Mouse (Mus musculus): ENCODE measurements around the gene Fam107b. TPM values are rescaled to one million over a fixed set of nuclear protein-coding genes. Genes with fewer than 3 reads are reported as not detected.

Fam107b gene
- polyA plus RNA-seq, 1 experiment from 2014 or later: 65.8 TPM

DNA sequence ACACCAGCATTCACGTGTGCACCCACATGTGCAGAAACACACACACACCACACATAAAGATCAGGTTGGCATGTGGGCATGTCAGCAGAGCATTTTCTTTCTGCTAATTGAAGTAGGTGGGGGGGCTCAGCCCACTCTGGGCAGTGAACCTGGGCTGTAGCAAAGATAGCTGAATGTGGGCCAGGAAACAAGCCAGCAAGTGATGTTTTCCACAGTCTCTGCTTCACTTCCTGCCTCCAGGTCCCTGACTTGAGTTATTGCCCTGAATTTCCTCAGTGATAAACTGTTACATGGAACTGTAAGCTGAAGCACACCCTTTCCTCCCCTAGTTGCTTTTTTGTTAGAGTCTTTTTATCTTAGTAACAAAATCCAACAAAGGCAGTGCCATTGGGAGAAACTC, 6.1 kb downstream of the Fam107b start:
- Histone ChIP-seq H3K36me3 (ENCODE audit: control insufficient read depth, insufficient read depth, low read length) (no peaks in the 10 kb centered on the region), H3K27ac (ENCODE audit: low read depth, low read length) (no peak overlapping the region), H3K4me3 (ENCODE audit: low read depth, low read length) (no peak overlapping the region), H3K27me3 (ENCODE audit: control insufficient read depth, insufficient read depth, low read length) (no peaks in the 10 kb centered on the region), H3K4me2 (replicated peaks; ENCODE audit: low read depth, low read length) (no peak overlapping the region), H3K9me3 (ENCODE audit: control insufficient read depth, low read length) (no peaks in the 10 kb centered on the region), H3K9ac (ENCODE audit: low read depth, low read length) (no peak overlapping the region), H3K4me1 (replicated peaks; ENCODE audit: control insufficient read depth, insufficient read depth, low read length) (no peaks in the 10 kb centered on the region)
- DNase-seq (ENCODE audit: low spot score) (no peak), ATAC-seq (ENCODE audit: low FRiP score) (no peak)
- WGBS: 93% methylated on average over 1 of the region's 1 CpGs

DNA sequence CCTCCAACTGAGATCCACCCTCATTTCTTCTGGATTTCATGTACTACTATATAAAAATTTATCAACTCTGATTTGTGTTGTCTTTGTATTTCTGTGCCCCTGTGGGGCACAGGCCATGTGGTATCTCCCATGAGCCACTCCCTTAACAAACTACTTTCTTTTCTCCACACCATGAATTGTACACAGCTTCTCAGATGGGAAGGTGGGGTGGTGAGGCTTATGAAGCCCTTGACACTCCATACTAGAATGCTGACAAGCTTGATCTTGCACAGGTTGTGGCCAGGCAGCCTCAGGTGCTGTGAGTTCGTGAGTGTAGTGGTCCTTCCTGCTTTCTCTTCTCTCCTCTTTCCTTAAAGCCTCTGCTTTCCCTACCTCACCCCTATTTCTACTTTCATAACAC, 6.9 kb downstream of the Fam107b start:
- Histone ChIP-seq H3K27ac (ENCODE audit: low read depth, low read length) (no peak overlapping the region), H3K27me3 (ENCODE audit: control insufficient read depth, insufficient read depth, low read length) (no peaks in the 10 kb centered on the region), H3K36me3 (ENCODE audit: control insufficient read depth, insufficient read depth, low read length) (no peaks in the 10 kb centered on the region), H3K4me1 (replicated peaks; ENCODE audit: control insufficient read depth, insufficient read depth, low read length) (no peaks in the 10 kb centered on the region), H3K4me2 (replicated peaks; ENCODE audit: low read depth, low read length) (no peak overlapping the region), H3K9ac (ENCODE audit: low read depth, low read length) (no peak overlapping the region), H3K4me3 (ENCODE audit: low read depth, low read length) (no peak overlapping the region), H3K9me3 (ENCODE audit: control insufficient read depth, low read length) (no peaks in the 10 kb centered on the region)
- ATAC-seq (ENCODE audit: low FRiP score): no peak
- 81% methylated on average over 1 of the region's 1 CpGs for WGBS
- no peak for DNase-seq (ENCODE audit: low spot score)

DNA sequence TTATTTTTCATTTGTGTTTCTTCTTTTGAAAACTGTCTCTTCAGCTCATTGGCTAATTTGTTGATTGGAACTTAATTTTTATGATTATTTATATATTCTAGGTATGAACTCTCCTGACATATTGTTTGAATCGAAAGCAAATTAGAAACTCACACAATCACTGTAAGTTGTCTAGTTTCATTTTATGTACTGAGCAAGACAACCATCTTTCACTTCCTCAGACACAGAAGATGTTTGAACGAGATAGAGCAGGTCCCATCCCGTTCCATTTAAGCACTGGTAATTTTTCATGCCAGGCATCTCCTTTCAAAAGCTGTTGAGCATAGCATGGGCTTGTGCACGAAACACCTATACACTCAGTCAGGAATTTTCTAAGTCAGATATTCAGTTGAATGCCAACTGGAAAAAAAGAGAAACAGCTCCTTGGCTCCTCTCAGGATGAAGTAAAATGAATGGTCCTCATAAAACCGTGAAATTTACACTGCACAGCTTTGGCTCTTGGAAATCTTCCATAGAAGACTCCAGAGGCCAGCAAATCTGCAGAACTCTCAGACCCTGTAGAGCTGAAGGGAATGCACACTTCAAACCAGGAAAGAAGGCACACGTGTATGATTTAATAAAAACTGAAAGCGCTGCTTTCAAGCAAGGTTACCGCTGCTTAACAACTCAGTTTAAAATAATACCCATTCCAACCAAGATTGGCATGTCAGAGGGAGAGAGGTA, 8.1 kb downstream of the Fam107b start:
- ATAC-seq (ENCODE audit: low FRiP score): no peak
- Histone ChIP-seq H3K36me3 (ENCODE audit: control insufficient read depth, insufficient read depth, low read length) (no peaks in the 10 kb centered on the region), H3K4me2 (replicated peaks; ENCODE audit: low read depth, low read length) (no peak overlapping the region), H3K9me3 (ENCODE audit: control insufficient read depth, low read length) (no peaks in the 10 kb centered on the region), H3K27me3 (ENCODE audit: control insufficient read depth, insufficient read depth, low read length) (no peaks in the 10 kb centered on the region), H3K9ac (ENCODE audit: low read depth, low read length) (no peak overlapping the region), H3K4me3 (ENCODE audit: low read depth, low read length) (no peak overlapping the region), H3K27ac (ENCODE audit: low read depth, low read length) (no peak overlapping the region), H3K4me1 (replicated peaks; ENCODE audit: control insufficient read depth, insufficient read depth, low read length) (no peaks in the 10 kb centered on the region)
- DNase-seq (ENCODE audit: low spot score): no peak
- WGBS: 88% methylated on average over 8 of the region's 8 CpGs

DNA sequence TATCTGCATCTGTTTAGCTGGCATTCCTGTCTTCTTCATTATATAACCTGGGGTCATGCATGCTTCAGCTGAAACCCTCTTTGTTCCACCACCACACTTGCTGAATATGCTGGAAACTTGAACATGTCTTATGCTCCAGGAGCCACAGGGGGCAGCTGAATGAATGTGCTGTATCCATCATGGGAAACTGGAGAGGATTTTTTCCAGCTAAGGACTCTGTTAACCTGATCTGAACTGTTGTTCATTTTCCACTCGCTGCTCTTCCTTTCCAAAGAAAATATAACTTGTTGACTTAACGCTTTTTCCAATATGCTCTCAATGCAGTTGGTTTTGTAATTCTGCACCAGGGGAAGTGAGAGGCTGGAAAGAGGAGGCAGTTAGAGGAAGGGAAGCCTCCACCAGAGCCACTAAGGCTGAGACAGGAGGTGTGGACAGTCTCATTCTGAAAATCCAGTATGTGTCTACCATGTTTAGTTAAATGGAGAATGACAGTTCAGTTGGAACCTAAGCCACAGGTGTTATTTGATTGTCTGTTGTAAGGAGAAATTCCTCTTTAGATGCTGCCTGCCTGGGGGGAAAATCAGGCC, 9.1 kb downstream of the Fam107b start:
- H3K27me3 ChIP-seq (ENCODE audit: control insufficient read depth, insufficient read depth, low read length): no peaks in the 10 kb centered on the region
- WGBS: 81% methylated on average over 2 of the region's 2 CpGs
- no peaks in the 10 kb centered on the region for H3K4me1 ChIP-seq (replicated peaks; ENCODE audit: control insufficient read depth, insufficient read depth, low read length)
- no peak overlapping the region for H3K27ac ChIP-seq (ENCODE audit: low read depth, low read length)
- DNase-seq (ENCODE audit: low spot score): peak; percentile 1
- H3K4me2 ChIP-seq (replicated peaks; ENCODE audit: low read depth, low read length): no peak overlapping the region
- no peak overlapping the region for H3K9ac ChIP-seq (ENCODE audit: low read depth, low read length)
- H3K4me3 ChIP-seq (ENCODE audit: low read depth, low read length): no peak overlapping the region
- H3K36me3 ChIP-seq (ENCODE audit: control insufficient read depth, insufficient read depth, low read length): no peaks in the 10 kb centered on the region
- ATAC-seq (ENCODE audit: low FRiP score): no peak
- H3K9me3 ChIP-seq (ENCODE audit: control insufficient read depth, low read length): no peaks in the 10 kb centered on the region

DNA sequence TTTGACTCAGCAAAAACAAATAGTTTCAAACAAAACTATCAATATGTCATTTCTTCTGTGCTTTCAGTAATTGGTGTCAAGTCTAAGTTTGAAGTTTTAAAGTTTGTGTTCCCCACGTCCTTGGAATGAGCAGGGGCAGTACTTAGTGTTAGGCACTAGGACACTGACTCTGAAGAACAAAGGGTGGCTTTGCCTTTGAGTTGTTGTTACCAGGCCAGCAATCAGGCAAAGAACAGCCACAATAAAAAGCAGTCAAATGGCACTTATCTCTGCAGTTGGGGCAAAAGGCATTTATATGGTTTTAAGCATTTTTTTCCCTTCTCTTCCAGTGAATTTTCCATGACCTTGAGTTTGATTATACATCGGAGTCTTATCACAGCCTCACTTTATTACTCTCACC, 12.5 kb downstream of the Fam107b start:
- Histone ChIP-seq H3K9ac (ENCODE audit: low read depth, low read length) (no peak overlapping the region), H3K4me3 (ENCODE audit: low read depth, low read length) (no peak overlapping the region), H3K36me3 (ENCODE audit: control insufficient read depth, insufficient read depth, low read length) (no peaks in the 10 kb centered on the region), H3K27ac (ENCODE audit: low read depth, low read length) (no peak overlapping the region), H3K9me3 (ENCODE audit: control insufficient read depth, low read length) (no peaks in the 10 kb centered on the region), H3K4me1 (replicated peaks; ENCODE audit: control insufficient read depth, insufficient read depth, low read length) (no peaks in the 10 kb centered on the region), H3K27me3 (ENCODE audit: control insufficient read depth, insufficient read depth, low read length) (no peaks in the 10 kb centered on the region), H3K4me2 (replicated peaks; ENCODE audit: low read depth, low read length) (no peak overlapping the region)
- ATAC-seq (ENCODE audit: low FRiP score): no peak
- no peak for DNase-seq (ENCODE audit: low spot score)
- 80% methylated on average over 2 of the region's 2 CpGs for whole genome bisulfite sequencing

DNA sequence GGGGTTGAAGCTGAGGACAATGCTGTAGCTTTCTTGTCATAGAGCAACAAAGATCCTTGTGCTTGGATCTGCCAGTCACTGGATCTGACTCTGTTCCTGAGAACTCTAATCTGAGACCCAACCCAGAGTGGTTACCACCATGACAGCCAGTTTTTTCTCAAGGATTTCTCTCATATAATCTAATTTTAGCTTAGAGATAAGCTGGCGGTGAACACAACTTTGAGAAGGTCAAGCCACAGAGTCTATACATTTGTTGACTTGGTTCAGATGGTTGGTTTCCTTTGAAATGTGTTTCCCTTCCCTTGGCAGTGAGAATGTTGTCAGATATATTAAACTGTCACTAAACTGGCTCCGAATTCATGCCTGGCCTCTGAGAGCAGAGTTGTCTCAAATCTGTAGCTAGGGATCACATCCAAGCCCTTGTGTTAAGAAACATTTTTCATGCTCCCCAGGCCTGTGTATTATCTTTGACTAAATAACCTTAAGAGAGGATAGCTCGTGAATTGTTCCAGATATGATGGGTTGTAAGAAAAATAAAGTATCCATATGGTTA, 15.0 kb downstream of the Fam107b start:
- no peaks in the 10 kb centered on the region for H3K9me3 ChIP-seq (ENCODE audit: control insufficient read depth, low read length)
- no peaks in the 10 kb centered on the region for H3K4me1 ChIP-seq (replicated peaks; ENCODE audit: control insufficient read depth, insufficient read depth, low read length)
- 92% methylated on average over 3 of the region's 3 CpGs for WGBS
- H3K4me2 ChIP-seq (replicated peaks; ENCODE audit: low read depth, low read length): no peak overlapping the region
- ATAC-seq (ENCODE audit: low FRiP score) (no peak), DNase-seq (ENCODE audit: low spot score) (no peak)
- H3K27ac ChIP-seq (ENCODE audit: low read depth, low read length): no peak overlapping the region
- no peak overlapping the region for H3K4me3 ChIP-seq (ENCODE audit: low read depth, low read length)
- H3K9ac ChIP-seq (ENCODE audit: low read depth, low read length): no peak overlapping the region
- no peaks in the 10 kb centered on the region for H3K36me3 ChIP-seq (ENCODE audit: control insufficient read depth, insufficient read depth, low read length)
- no peaks in the 10 kb centered on the region for H3K27me3 ChIP-seq (ENCODE audit: control insufficient read depth, insufficient read depth, low read length)

DNA sequence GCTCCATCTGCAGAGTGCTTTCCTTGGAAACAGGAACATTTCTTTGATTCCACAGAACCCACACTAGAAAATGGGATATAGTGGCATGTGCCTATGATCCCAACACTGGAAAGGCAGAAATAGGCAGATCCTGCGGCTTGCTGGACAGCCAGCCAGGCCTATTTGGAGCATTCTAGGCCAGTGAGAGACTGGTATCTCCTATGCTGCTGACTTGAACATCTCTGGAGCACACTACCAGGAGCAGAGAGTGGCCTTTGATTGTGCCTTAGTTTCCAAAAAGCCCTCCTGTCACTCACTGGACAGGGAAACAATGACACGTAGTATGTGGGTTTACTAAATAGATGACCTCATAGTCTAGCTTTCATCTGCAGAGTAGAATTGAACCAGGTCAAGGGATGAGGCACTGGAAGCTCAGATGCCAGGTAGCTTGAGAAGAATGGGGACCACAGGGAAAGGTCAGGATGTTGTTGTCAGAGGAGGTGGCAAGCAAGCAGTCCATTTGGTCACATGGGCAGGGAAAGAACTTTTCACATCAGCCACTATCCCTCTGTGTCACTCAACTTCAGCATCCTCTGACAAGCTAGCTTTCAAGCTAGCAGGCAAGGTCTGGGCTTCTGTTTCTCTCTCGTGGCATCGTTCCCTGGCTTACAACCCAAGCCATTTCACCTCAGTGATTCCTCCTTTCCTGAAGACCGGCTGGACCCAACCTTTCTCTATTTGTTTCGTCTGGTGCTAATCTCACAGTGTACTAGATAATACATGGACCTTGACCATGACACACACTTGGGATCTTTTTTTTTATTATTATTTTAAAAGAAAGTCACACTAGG, 20.0 kb downstream of the Fam107b start:
- ATAC-seq (ENCODE audit: low FRiP score) (no peak), DNase-seq (ENCODE audit: low spot score) (no peak)
- H3K4me1 ChIP-seq (replicated peaks; ENCODE audit: control insufficient read depth, insufficient read depth, low read length): no peaks in the 10 kb centered on the region
- WGBS: 91% methylated on average over 6 of the region's 6 CpGs
- no peak overlapping the region for H3K27ac ChIP-seq (ENCODE audit: low read depth, low read length)
- H3K4me3 ChIP-seq (ENCODE audit: low read depth, low read length): no peak overlapping the region
- H3K4me2 ChIP-seq (replicated peaks; ENCODE audit: low read depth, low read length): no peak overlapping the region
- H3K36me3 ChIP-seq (ENCODE audit: control insufficient read depth, insufficient read depth, low read length): no peaks in the 10 kb centered on the region
- H3K9ac ChIP-seq (ENCODE audit: low read depth, low read length): no peak overlapping the region
- no peaks in the 10 kb centered on the region for H3K27me3 ChIP-seq (ENCODE audit: control insufficient read depth, insufficient read depth, low read length)
- H3K9me3 ChIP-seq (ENCODE audit: control insufficient read depth, low read length): no peaks in the 10 kb centered on the region

DNA sequence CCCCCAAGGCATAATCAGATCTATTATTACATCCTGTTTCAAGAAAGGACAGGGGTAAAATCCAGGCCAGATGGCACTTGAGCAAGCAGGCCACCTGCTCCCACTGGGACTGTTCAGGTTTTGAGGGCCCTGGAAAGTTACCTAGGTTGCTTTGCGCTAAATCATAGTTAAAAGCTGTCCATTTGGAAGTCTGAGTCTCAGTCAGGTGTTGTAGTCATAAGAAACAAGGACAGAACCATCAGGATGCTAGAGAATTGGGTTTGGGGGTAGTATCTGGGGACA, 20.6 kb downstream of the Fam107b start:
- no peak overlapping the region for H3K4me3 ChIP-seq (ENCODE audit: low read depth, low read length)
- H3K4me2 ChIP-seq (replicated peaks; ENCODE audit: low read depth, low read length): no peak overlapping the region
- DNase-seq (ENCODE audit: low spot score) (no peak), ATAC-seq (ENCODE audit: low FRiP score) (no peak)
- H3K27me3 ChIP-seq (ENCODE audit: control insufficient read depth, insufficient read depth, low read length): no peaks in the 10 kb centered on the region
- no peak overlapping the region for H3K9ac ChIP-seq (ENCODE audit: low read depth, low read length)
- no peaks in the 10 kb centered on the region for H3K36me3 ChIP-seq (ENCODE audit: control insufficient read depth, insufficient read depth, low read length)
- H3K4me1 ChIP-seq (replicated peaks; ENCODE audit: control insufficient read depth, insufficient read depth, low read length): no peaks in the 10 kb centered on the region
- WGBS: 96% methylated on average over 1 of the region's 1 CpGs
- H3K9me3 ChIP-seq (ENCODE audit: control insufficient read depth, low read length): no peaks in the 10 kb centered on the region
- no peak overlapping the region for H3K27ac ChIP-seq (ENCODE audit: low read depth, low read length)

Data from hindbrain, embryonic 11.5 days (tissue).